Mouse (Mus musculus): ENCODE measurements around the gene Cd81. TPM values are rescaled to one million over a fixed set of nuclear protein-coding genes. Genes with fewer than 3 reads are reported as not detected.

The Cd81 gene
- polyA plus RNA-seq, 1 experiment from 2014 or later = 257 TPM

DNA sequence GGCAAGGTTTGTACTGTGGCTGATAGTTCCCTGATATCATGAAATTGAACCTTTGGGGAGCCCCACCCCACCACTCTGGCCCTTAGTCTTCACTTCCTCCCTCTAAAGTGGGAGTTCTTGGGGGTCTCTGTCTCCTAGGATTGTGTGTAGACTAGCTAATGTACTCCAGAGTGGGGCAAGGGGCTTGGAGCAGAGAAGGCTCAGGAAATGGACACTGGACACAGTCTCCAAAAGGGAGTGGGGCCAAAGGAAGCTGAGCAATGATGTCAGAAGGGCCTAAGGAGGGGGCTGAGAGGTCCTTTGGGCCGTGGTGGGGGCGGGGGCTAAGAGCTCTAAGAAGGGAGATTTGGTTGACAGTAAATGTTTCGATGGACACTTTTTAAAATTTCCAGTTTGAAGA lies 2.5 kb downstream of the Cd81 start:
- Histone ChIP-seq H3K4me1 (replicated peaks) (peaks cover 52% of the 10 kb centered on the region), H3K4me3 (replicated peaks) (peak overlapping the region; percentile 86; the same call in 1 of the 2 replicates), H3K4me2 (replicated peaks) (peak overlapping the region; percentile 91), H3K27ac (no peak overlapping the region), H3K9me3 (no peaks in the 10 kb centered on the region), H3K36me3 (0 out of 2 replicates have a peak, but pooled peaks cover 3% of the 10 kb centered on the region), H3K9ac (replicated peaks) (peak overlapping the region; percentile 88), H3K27me3 (no peaks in the 10 kb centered on the region)
- WGBS = 88% methylated on average over 3 of the region's 3 CpGs
- ATAC-seq = no peak

GRCm38 (mm10) chr7:143055499-143056186 lies 3.1 kb downstream of the Cd81 start:
- H3K27me3 ChIP-seq = no peaks in the 10 kb centered on the region
- 87% methylated on average over 11 of the region's 11 CpGs for WGBS
- H3K36me3 ChIP-seq = 0 out of 2 replicates have a peak, but pooled peaks cover 3% of the 10 kb centered on the region
- no peak overlapping the region for H3K4me3 ChIP-seq (replicated peaks)
- no peak for ATAC-seq
- peaks cover 52% of the 10 kb centered on the region for H3K4me1 ChIP-seq (replicated peaks)
- H3K4me2 ChIP-seq (replicated peaks) = peak overlapping the region; percentile 91
- H3K9me3 ChIP-seq = no peaks in the 10 kb centered on the region
- peak overlapping the region; percentile 52; the same call in 1 of the 2 replicates for H3K9ac ChIP-seq (replicated peaks)
- no peak overlapping the region for H3K27ac ChIP-seq

DNA sequence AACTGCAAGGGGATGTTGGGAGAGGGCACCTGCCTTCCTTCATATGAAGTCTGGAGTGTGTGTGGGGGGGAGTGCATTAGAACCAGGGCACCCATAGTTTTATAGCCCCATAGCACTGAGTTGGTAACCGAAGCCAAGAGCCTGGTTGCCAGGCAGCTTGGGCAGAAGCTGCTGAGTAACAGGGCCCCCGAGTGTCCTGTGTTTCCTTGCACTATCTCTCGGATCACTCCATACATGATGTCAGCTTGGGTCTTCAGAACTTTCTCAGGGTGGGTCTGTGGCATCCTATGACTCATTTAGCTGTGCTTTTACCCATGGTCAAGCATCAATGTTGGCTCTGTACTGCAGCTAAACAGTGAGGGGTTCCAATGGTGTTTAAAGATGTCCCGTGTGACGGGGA lies 4.5 kb downstream of the Cd81 start:
- Histone ChIP-seq H3K4me1 (replicated peaks) (peaks cover 51% of the 10 kb centered on the region), H3K36me3 (0 out of 2 replicates have a peak, but pooled peaks cover 8% of the 10 kb centered on the region), H3K4me2 (replicated peaks) (no peak overlapping the region), H3K27ac (no peak overlapping the region), H3K4me3 (replicated peaks) (no peak overlapping the region), H3K9me3 (no peaks in the 10 kb centered on the region), H3K27me3 (no peaks in the 10 kb centered on the region), H3K9ac (replicated peaks) (no peak overlapping the region)
- WGBS = 92% methylated on average over 5 of the region's 5 CpGs
- ATAC-seq = no peak

- 91% methylated on average over 9 of the region's 9 CpGs for WGBS
- no peak for ATAC-seq
- no peak overlapping the region for H3K4me2 ChIP-seq (replicated peaks)
- H3K27me3 ChIP-seq = no peaks in the 10 kb centered on the region
- 0 out of 2 replicates have a peak overlapping the region, but pooled peaks have one; percentile 14 for H3K27ac ChIP-seq
- H3K4me3 ChIP-seq (replicated peaks) = no peak overlapping the region
- H3K36me3 ChIP-seq = peaks cover 15% of the 10 kb centered on the region
- no peak overlapping the region for H3K9ac ChIP-seq (replicated peaks)
- H3K4me1 ChIP-seq (replicated peaks) = peaks cover 45% of the 10 kb centered on the region
- no peaks in the 10 kb centered on the region for H3K9me3 ChIP-seq
These were observed 5.2 kb downstream of the Cd81 start for GRCm38 (mm10) chr7:143057667-143058220.

- Histone ChIP-seq H3K27me3 (no peaks in the 10 kb centered on the region), H3K4me2 (replicated peaks) (no peak overlapping the region), H3K9me3 (no peaks in the 10 kb centered on the region), H3K36me3 (peaks cover 20% of the 10 kb centered on the region), H3K4me3 (replicated peaks) (no peak overlapping the region), H3K4me1 (replicated peaks) (peaks cover 43% of the 10 kb centered on the region), H3K9ac (replicated peaks) (no peak overlapping the region), H3K27ac (0 out of 2 replicates have a peak overlapping the region, but pooled peaks have one; percentile 14)
- WGBS = 85% methylated on average over 5 of the region's 5 CpGs
- ATAC-seq = no peak
These were observed 5.7 kb downstream of the Cd81 start for GRCm38 (mm10) chr7:143058221-143058697.

DNA sequence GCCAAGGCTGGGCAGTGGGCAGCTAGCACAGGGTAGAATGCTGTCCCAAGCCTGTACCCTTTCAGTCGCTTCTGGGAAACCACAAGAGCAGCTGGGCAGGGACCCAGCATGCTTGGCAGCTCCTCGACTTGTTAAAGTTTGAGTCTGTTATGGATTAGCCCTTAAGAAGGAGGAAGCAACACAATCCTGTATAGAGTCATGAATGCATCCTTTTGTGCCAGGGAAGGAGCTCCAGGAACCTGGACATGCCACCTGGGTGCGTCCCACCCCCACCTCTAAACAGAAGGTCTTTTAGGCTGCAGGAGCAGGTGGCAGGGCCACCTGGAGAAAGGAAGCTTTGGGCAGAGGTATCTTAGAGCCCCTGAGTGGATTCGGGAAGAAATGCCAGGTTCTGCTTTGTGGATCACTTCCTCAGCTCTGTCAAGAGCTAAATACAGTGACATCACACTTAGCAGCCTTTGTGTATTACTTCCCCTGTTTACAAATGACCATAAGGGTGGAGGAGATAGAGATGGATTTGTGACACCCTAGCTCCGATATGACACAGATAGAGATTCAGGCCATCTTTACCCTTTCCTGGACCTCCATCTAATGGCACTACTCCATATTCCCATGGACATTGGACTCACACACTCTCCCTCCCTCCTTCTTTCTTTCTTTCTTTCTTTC lies 6.8 kb downstream of the Cd81 start:
- 86% methylated on average over 5 of the region's 5 CpGs for WGBS
- Histone ChIP-seq H3K4me2 (replicated peaks) (no peak overlapping the region), H3K27me3 (no peaks in the 10 kb centered on the region), H3K36me3 (peaks cover 31% of the 10 kb centered on the region), H3K9ac (replicated peaks) (no peak overlapping the region), H3K4me1 (replicated peaks) (peaks cover 32% of the 10 kb centered on the region), H3K4me3 (replicated peaks) (no peak overlapping the region), H3K9me3 (no peaks in the 10 kb centered on the region), H3K27ac (no peak overlapping the region)
- no peak for ATAC-seq

DNA sequence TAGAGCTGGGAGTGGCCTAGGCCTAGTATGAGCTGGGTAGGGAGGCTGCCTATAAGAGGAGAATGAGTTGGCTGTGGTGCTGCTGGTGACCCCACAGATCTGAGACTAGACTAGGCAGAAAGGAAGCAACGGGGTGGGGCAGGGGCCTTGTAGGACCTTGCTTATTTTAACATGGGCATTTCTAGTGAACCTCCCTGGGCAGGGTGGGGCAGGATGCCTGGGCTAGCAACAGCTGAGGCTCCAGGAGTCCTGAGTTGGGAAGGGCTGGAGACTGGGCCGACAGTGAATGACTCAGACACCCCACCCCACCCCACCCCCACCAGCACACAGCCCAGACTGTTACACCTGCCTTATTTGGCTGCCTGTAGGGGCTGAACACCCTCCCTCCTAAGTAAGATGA lies 10.2 kb downstream of the Cd81 start:
- Histone ChIP-seq H3K36me3 (peaks cover 65% of the 10 kb centered on the region), H3K27me3 (no peaks in the 10 kb centered on the region), H3K27ac (no peak overlapping the region), H3K9me3 (no peaks in the 10 kb centered on the region), H3K4me1 (replicated peaks) (peaks cover 7% of the 10 kb centered on the region), H3K4me3 (replicated peaks) (no peak overlapping the region), H3K9ac (replicated peaks) (no peak overlapping the region), H3K4me2 (replicated peaks) (no peak overlapping the region)
- 90% methylated on average over 2 of the region's 2 CpGs for WGBS
- no peak; the same call in 1 of the 2 replicates for ATAC-seq

DNA sequence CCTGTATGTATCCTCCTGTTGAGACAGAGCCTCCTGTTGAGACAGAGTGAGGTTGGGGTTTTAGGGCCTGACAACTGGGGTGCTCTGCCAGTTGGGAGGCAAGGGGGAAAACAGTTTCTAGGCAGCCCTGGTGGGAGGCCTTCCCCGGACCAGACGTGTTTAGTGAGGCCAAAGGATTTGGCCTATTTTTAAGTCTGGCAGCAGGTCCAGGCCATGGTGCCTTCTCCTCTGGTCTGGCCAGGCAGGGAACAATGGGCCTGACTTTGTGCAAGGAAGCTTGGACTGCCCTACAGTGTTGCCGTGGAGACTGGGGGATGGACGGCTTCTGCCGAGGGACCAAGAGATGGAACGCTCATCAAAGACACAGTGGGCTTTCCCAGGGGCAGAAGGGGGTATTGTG lies 11.7 kb downstream of the Cd81 start:
- ATAC-seq = no peak
- Histone ChIP-seq H3K4me2 (replicated peaks) (no peak overlapping the region), H3K27ac (no peak overlapping the region), H3K9ac (replicated peaks) (no peak overlapping the region), H3K4me3 (replicated peaks) (no peak overlapping the region), H3K4me1 (replicated peaks) (peaks cover 17% of the 10 kb centered on the region), H3K36me3 (peaks cover 68% of the 10 kb centered on the region), H3K9me3 (no peaks in the 10 kb centered on the region), H3K27me3 (no peaks in the 10 kb centered on the region)
- 36% methylated on average over 6 of the region's 6 CpGs for WGBS

- no peaks in the 10 kb centered on the region for H3K9me3 ChIP-seq
- H3K36me3 ChIP-seq = peaks cover 65% of the 10 kb centered on the region
- H3K27ac ChIP-seq = no peak overlapping the region
- H3K27me3 ChIP-seq = no peaks in the 10 kb centered on the region
- no peak overlapping the region for H3K4me3 ChIP-seq (replicated peaks)
- no peak overlapping the region for H3K9ac ChIP-seq (replicated peaks)
- 96% methylated on average over 2 of the region's 2 CpGs for WGBS
- ATAC-seq = no peak
- H3K4me1 ChIP-seq (replicated peaks) = peaks cover 23% of the 10 kb centered on the region
- no peak overlapping the region for H3K4me2 ChIP-seq (replicated peaks)
These were observed 13.2 kb downstream of the Cd81 start for GRCm38 (mm10) chr7:143065692-143066091.

GRCm38 (mm10) chr7:143067469-143067868 lies 14.9 kb downstream of the Cd81 start:
- Histone ChIP-seq H3K4me3 (replicated peaks) (no peak overlapping the region), H3K27me3 (no peaks in the 10 kb centered on the region), H3K4me1 (replicated peaks) (peaks cover 29% of the 10 kb centered on the region), H3K4me2 (replicated peaks) (0 out of 2 replicates have a peak overlapping the region, but pooled peaks have one; percentile 66), H3K9ac (replicated peaks) (no peak overlapping the region), H3K9me3 (no peaks in the 10 kb centered on the region), H3K27ac (peak overlapping the region; percentile 97), H3K36me3 (peaks cover 56% of the 10 kb centered on the region)
- no peak for ATAC-seq
- WGBS = 69% methylated on average over 2 of the region's 2 CpGs

GRCm38 (mm10) chr7:143067897-143068296 lies 15.4 kb downstream of the Cd81 start:
- peak overlapping the region; percentile 66 for H3K9ac ChIP-seq (replicated peaks)
- H3K27me3 ChIP-seq = no peaks in the 10 kb centered on the region
- H3K27ac ChIP-seq = peak overlapping the region; percentile 97
- no peak for ATAC-seq
- no peaks in the 10 kb centered on the region for H3K9me3 ChIP-seq
- H3K4me1 ChIP-seq (replicated peaks) = peaks cover 29% of the 10 kb centered on the region
- peak overlapping the region; percentile 66 for H3K4me2 ChIP-seq (replicated peaks)
- 87% methylated on average over 3 of the region's 3 CpGs for WGBS
- peaks cover 51% of the 10 kb centered on the region for H3K36me3 ChIP-seq
- H3K4me3 ChIP-seq (replicated peaks) = peak overlapping the region; percentile 91

GRCm38 (mm10) chr7:143068316-143068881 lies 15.9 kb downstream of the Cd81 start:
- Histone ChIP-seq H3K27me3 (no peaks in the 10 kb centered on the region), H3K4me2 (replicated peaks) (peak overlapping the region; percentile 66), H3K9me3 (no peaks in the 10 kb centered on the region), H3K36me3 (peaks cover 46% of the 10 kb centered on the region), H3K9ac (replicated peaks) (peak overlapping the region; percentile 66), H3K4me1 (replicated peaks) (peaks cover 29% of the 10 kb centered on the region), H3K27ac (peak overlapping the region; percentile 97), H3K4me3 (replicated peaks) (peak overlapping the region; percentile 91)
- no peak for ATAC-seq
- WGBS = 44% methylated on average over 13 of the region's 13 CpGs
